ENCODE assay signal across 9 mouse cellular contexts in genomic region chr2:163788484-163788883, GRCm38 (mm10). TPM values are rescaled to one million over a fixed set of nuclear protein-coding genes. Genes with fewer than 3 reads are reported as not detected.
A peak's percentile ranks its signal among the peaks of the same experiment; 100 is the strongest.
DNase-seq lines count a peak whose midpoint lies in the region; ATAC-seq and TF ChIP-seq lines count a peak whose summit lies in the region.
"Had no signal": no experiment of that assay in that cellular context is flagged by ENCODE, and none has a peak within 500 bp of the region (broad histone marks: within the 10 kb centered on the region; RNA-seq: fewer than 3 reads in every experiment).

No protein-coding gene starts in this region.

- peak; percentile 69 for DNase-seq in urinary bladder, postnatal 14 days (ENCODE audit: low spot score)
- DNase-seq in urinary bladder, adult 2 months (ENCODE audit: low spot score), result no peak
- peak; percentile 25 for DNase-seq in c-Kit-positive CD71-positive TER-119-negative erythroid progenitor cells, embryonic 14.5 days (ENCODE audit: low read depth)
- DNase-seq in frontal cortex, adult 2 months (ENCODE audit: extremely low spot score in 1 of 2, low spot score in 1 of 2), result peak; percentile 44 to 84
- peak; percentile 54 for DNase-seq in limb, embryonic 14.5 days (ENCODE audit: low spot score)
- peak; percentile 54 for DNase-seq in ovary, postnatal 36 days (ENCODE audit: low spot score)
- DNase-seq in urinary bladder, postnatal 25 days (ENCODE audit: low spot score), result peak; percentile 57

- H3K27ac ChIP-seq in kidney, embryonic 14.5 days (ENCODE audit: low read depth, low read length), result no peak overlapping the region
- no peak overlapping the region for H3K27ac ChIP-seq in limb, embryonic 14.5 days (replicated peaks; ENCODE audit: low read depth, low read length)
- H3K27ac ChIP-seq: hindbrain, embryonic 15.5 days had no signal

- no peaks in the 10 kb centered on the region for H3K9me3 ChIP-seq in kidney, embryonic 14.5 days (ENCODE audit: control insufficient read depth, low read length)
- H3K9me3 ChIP-seq in limb, embryonic 14.5 days (ENCODE audit: control insufficient read depth, low read length), result no peaks in the 10 kb centered on the region
- H3K9me3 ChIP-seq: hindbrain, embryonic 15.5 days had no signal

- no peak overlapping the region for H3K4me2 ChIP-seq in kidney, embryonic 14.5 days (replicated peaks; ENCODE audit: low read depth, low read length)
- no peak overlapping the region for H3K4me2 ChIP-seq in limb, embryonic 14.5 days (replicated peaks; ENCODE audit: low read depth, low read length, severe bottlenecking)
- H3K4me2 ChIP-seq: hindbrain, embryonic 15.5 days had no signal

- no peaks in the 10 kb centered on the region for H3K4me1 ChIP-seq in kidney, embryonic 14.5 days (ENCODE audit: control insufficient read depth, insufficient read depth, low read length)
- H3K4me1 ChIP-seq in limb, embryonic 14.5 days (ENCODE audit: control insufficient read depth, insufficient read depth, low read length), result no peaks in the 10 kb centered on the region
- H3K4me1 ChIP-seq: hindbrain, embryonic 15.5 days had no signal

- no peaks in the 10 kb centered on the region for H3K36me3 ChIP-seq in kidney, embryonic 14.5 days (ENCODE audit: control insufficient read depth, insufficient read depth, low read length)
- no peaks in the 10 kb centered on the region for H3K36me3 ChIP-seq in limb, embryonic 14.5 days (ENCODE audit: control insufficient read depth, insufficient read depth, low read length)
- H3K36me3 ChIP-seq: hindbrain, embryonic 15.5 days had no signal

- no peak for TF ChIP-seq POLR2A in limb, embryonic 14.5 days (IDR thresholded peaks at IDR 0.05; ENCODE audit: borderline replicate concordance, extremely low read depth, insufficient read depth, insufficient read length)

- WGBS in kidney, embryonic 14.5 days, result 78% methylated on average over 4 of the region's 4 CpGs
- 66% methylated on average over 4 of the region's 4 CpGs for WGBS in limb, embryonic 14.5 days

- no peak overlapping the region for H3K4me3 ChIP-seq in kidney, embryonic 14.5 days (ENCODE audit: low read length)
- no peak overlapping the region for H3K4me3 ChIP-seq in limb, embryonic 14.5 days (replicated peaks; ENCODE audit: low read length)
- H3K4me3 ChIP-seq: hindbrain, embryonic 15.5 days had no signal

- no peaks in the 10 kb centered on the region for H3K27me3 ChIP-seq in kidney, embryonic 14.5 days (ENCODE audit: control insufficient read depth, insufficient read depth, low read length)
- H3K27me3 ChIP-seq in limb, embryonic 14.5 days (ENCODE audit: control insufficient read depth, insufficient read depth, low read length), result no peaks in the 10 kb centered on the region
- H3K27me3 ChIP-seq: hindbrain, embryonic 15.5 days had no signal

- H3K9ac ChIP-seq in kidney, embryonic 14.5 days (ENCODE audit: low read depth, low read length), result no peak overlapping the region
- H3K9ac ChIP-seq in limb, embryonic 14.5 days (ENCODE audit: low read depth, low read length, severe bottlenecking), result no peak overlapping the region
- H3K9ac ChIP-seq: hindbrain, embryonic 15.5 days had no signal

- ATAC-seq in kidney, embryonic 14.5 days (ENCODE audit: low FRiP score, low TSS enrichment), result peak; percentile 62; the same call in 1 of the 2 replicates
- ATAC-seq in limb, embryonic 14.5 days (ENCODE audit: low FRiP score, low read depth), result no peak

RNA-seq across cellular contexts. Expression of gene Ccn5, which starts 32.2 kb away (rescaled TPM):
- polyA plus RNA-seq in urinary bladder, adult 2 months (2012; rRNA removed), result 9.2 and 11.2 TPM in 2 replicates
- 0.14 and 0.15 TPM in 2 replicates for polyA plus RNA-seq in frontal cortex, adult 2 months (2012; rRNA removed)
- 0.11 and 0.28 TPM in 2 replicates for polyA plus RNA-seq in kidney, embryonic 14.5 days (2014; fragmentation: Nextera tagmentation; extraction: Ambion mirVana)
- 0.23 and 0.51 TPM in 2 replicates for polyA plus RNA-seq in limb, embryonic 14.5 days (2012; rRNA removed)
- polyA plus RNA-seq in limb, embryonic 14.5 days (2014; fragmentation: Nextera tagmentation; extraction: Ambion mirVana), result 0.70 and 1.1 TPM in 2 replicates

RNA-seq across cellular contexts. Expression of gene Ada, which starts 38.4 kb away (rescaled TPM):
- polyA plus RNA-seq in urinary bladder, adult 2 months (2012; rRNA removed), result 8.7 and 9.5 TPM in 2 replicates
- polyA plus RNA-seq in frontal cortex, adult 2 months (2012; rRNA removed), result 1.4 and 1.6 TPM in 2 replicates
- 9.7 and 10.1 TPM in 2 replicates for polyA plus RNA-seq in kidney, embryonic 14.5 days (2014; fragmentation: Nextera tagmentation; extraction: Ambion mirVana)
- polyA plus RNA-seq in limb, embryonic 14.5 days (2012; rRNA removed), result 6.8 and 8.1 TPM in 2 replicates
- 9.4 and 9.5 TPM in 2 replicates for polyA plus RNA-seq in limb, embryonic 14.5 days (2014; fragmentation: Nextera tagmentation; extraction: Ambion mirVana)
